8 mouse cellular contexts compared by ENCODE assay signal in the genomic region with DNA sequence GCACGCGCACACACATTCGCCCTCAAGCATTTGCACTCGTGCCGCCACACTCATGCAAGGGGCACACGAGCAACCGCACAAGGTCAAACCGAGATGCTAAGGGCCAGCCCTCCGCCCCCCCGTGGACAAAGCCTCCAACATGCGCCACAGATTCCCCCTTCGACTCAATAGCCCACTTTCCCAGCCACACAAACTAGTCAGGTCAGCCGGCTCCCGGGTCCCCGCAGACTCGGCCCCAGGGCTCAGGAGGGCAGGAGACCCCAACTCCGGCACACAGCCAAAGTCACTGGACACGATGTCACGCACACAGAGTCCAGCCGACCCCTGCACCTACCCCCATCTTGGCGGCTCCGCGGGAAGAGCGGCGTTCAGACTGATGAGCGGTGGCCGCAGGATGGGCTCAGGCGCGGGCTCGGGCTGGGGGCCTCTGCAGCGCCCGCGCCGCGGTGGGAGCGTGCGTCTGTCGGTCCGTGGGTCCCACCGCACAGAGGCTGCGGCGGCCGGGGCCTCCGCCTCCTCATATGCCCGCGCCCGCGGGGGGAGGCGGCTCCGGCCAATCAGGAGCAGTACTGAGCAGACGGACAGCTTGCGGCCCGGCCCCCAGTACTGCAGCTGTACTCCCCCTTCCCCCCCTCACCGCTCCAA. TPM values are rescaled to one million over a fixed set of nuclear protein-coding genes. Genes with fewer than 3 reads are reported as not detected.
DNase-seq lines count a peak whose midpoint lies in the region; ATAC-seq lines count a peak whose summit lies in the region.

A gene (minus strand): TSS at position 538 of the 645 bp plus-strand sequence.

- H3K27ac ChIP-seq in hindbrain, embryonic 13.5 days, result peak within 1 kb of the TSS; percentile 99
- H3K27ac ChIP-seq in limb, embryonic 12.5 days, result no peak within 1 kb of the TSS
- H3K27ac ChIP-seq in neural tube, embryonic 12.5 days, result peak within 1 kb of the TSS; percentile 46; the same call in 1 of the 2 replicates

- WGBS in hindbrain, embryonic 13.5 days, result under 1% methylated on average over 44 of the region's 54 CpGs
- WGBS in limb, embryonic 12.5 days, result under 1% methylated on average over 52 of the region's 54 CpGs
- WGBS in neural tube, embryonic 12.5 days, result under 1% methylated on average over 54 of the region's 54 CpGs

- H3K36me3 ChIP-seq in hindbrain, embryonic 13.5 days, result peaks cover 18% of the 10 kb centered on the region
- no peaks in the 10 kb centered on the region for H3K36me3 ChIP-seq in limb, embryonic 12.5 days
- peaks cover under 1% of the 10 kb centered on the region; the same call in 1 of the 2 replicates for H3K36me3 ChIP-seq in neural tube, embryonic 12.5 days

- DNase-seq in heart, adult 11 months, result peak; percentile 92
- no peak for DNase-seq in heart, postnatal 14 days
- DNase-seq in adrenal gland, adult 8-10 months, result peak; percentile 61
- DNase-seq in embryo, embryonic 11 days, result peak; percentile 74

- H3K27me3 ChIP-seq in hindbrain, embryonic 13.5 days, result peaks cover 17% of the 10 kb centered on the region
- peaks cover 88% of the 10 kb centered on the region for H3K27me3 ChIP-seq in limb, embryonic 12.5 days
- H3K27me3 ChIP-seq in neural tube, embryonic 12.5 days (replicated peaks), result peaks cover 45% of the 10 kb centered on the region

- peak; percentile 78 for ATAC-seq in hindbrain, embryonic 13.5 days (ENCODE audit: low FRiP score)
- peak; percentile 64; the same call in 1 of the 2 replicates for ATAC-seq in limb, embryonic 12.5 days (ENCODE audit: insufficient number of reproducible peaks, insufficient read depth, low FRiP score, low TSS enrichment, low read depth)
- ATAC-seq in neural tube, embryonic 12.5 days (ENCODE audit: low FRiP score, low read depth), result peak; percentile 71
- no peak for ATAC-seq in erythroid progenitor cell, adult 5-6 weeks (replicated peaks; ENCODE audit: low FRiP score, poor library complexity, severe bottlenecking)

- H3K4me2 ChIP-seq in hindbrain, embryonic 13.5 days, result peak within 1 kb of the TSS; percentile 71
- peak within 1 kb of the TSS; percentile 82 for H3K4me2 ChIP-seq in limb, embryonic 12.5 days
- peak within 1 kb of the TSS; percentile 72 for H3K4me2 ChIP-seq in neural tube, embryonic 12.5 days (replicated peaks)

- peak within 1 kb of the TSS; percentile 96 for H3K9ac ChIP-seq in hindbrain, embryonic 13.5 days
- H3K9ac ChIP-seq in limb, embryonic 12.5 days (replicated peaks), result peak within 1 kb of the TSS; percentile 48
- H3K9ac ChIP-seq in neural tube, embryonic 12.5 days, result peak within 1 kb of the TSS; percentile 79

- H3K4me1 ChIP-seq in hindbrain, embryonic 13.5 days (replicated peaks), result peaks cover 78% of the 10 kb centered on the region
- H3K4me1 ChIP-seq in limb, embryonic 12.5 days (replicated peaks), result peaks cover 26% of the 10 kb centered on the region
- H3K4me1 ChIP-seq in neural tube, embryonic 12.5 days, result peaks cover 64% of the 10 kb centered on the region

- intact Hi-C loops in heart, postnatal 14 days (cut with DNase I), result no loop called here

- peak within 1 kb of the TSS; percentile 84 for H3K4me3 ChIP-seq in hindbrain, embryonic 13.5 days
- peak within 1 kb of the TSS; percentile 44 for H3K4me3 ChIP-seq in limb, embryonic 12.5 days (replicated peaks)
- H3K4me3 ChIP-seq in neural tube, embryonic 12.5 days, result peak within 1 kb of the TSS; percentile 65

- no peaks in the 10 kb centered on the region for H3K9me3 ChIP-seq in hindbrain, embryonic 13.5 days
- 0 out of 2 replicates have a peak, but pooled peaks cover 3% of the 10 kb centered on the region for H3K9me3 ChIP-seq in limb, embryonic 12.5 days
- H3K9me3 ChIP-seq in neural tube, embryonic 12.5 days, result no peaks in the 10 kb centered on the region

RNA-seq across cellular contexts. Expression of the gene that starts here (rescaled TPM):
- total RNA-seq in heart, postnatal 14 days (2021), result under 1 TPM; 0.62 to 0.80 TPM
- total RNA-seq in adrenal gland, adult 8-10 months (2022), result 100 to 1,000 TPM in 2 of 4 experiments, 10 to 100 TPM in 2; 46.3 to 149 (median 91.8) TPM
- polyA plus RNA-seq in hindbrain, embryonic 13.5 days (2015; fragmentation: Nextera tagmentation; extraction: Ambion mirVana), result 253 and 258 TPM in 2 replicates
- 0.38 and 0.59 TPM in 2 replicates for polyA plus RNA-seq in limb, embryonic 12.5 days (2016; fragmentation: Nextera tagmentation; extraction: Ambion mirVana)
- polyA plus RNA-seq in neural tube, embryonic 12.5 days (2016; fragmentation: Nextera tagmentation; extraction: Ambion mirVana), result 110 and 118 TPM in 2 replicates
- 5.4 and 15.1 TPM in 2 replicates for total RNA-seq in erythroid progenitor cell, adult 5-6 weeks (2015; ENCODE audit: low replicate concordance)
- total RNA-seq in erythroid progenitor cell, adult 5-6 weeks (2017; ENCODE audit: low replicate concordance), result 3.3 TPM in 1 of 2 replicates, not detected in the other

Comparison
In these comparisons a context has a peak if more than half of its experiments do, and no peak if none do; other contexts are left out.
1. RNA of the gene that starts here (polyA plus RNA-seq): 253 to 258 TPM in hindbrain, embryonic 13.5 days and 110 to 118 TPM in neural tube, embryonic 12.5 days; 0.38 to 0.59 TPM in limb, embryonic 12.5 days; every median in the first group is over 10 times any median in the second.
2. DNase-seq: peak in heart, adult 11 months (single experiment), adrenal gland, adult 8-10 months (single experiment) and embryo, embryonic 11 days (single experiment); none in heart, postnatal 14 days (0 of 2).
3. Peak in ATAC-seq, H3K4me3 ChIP-seq, H3K9ac ChIP-seq and H3K4me2 ChIP-seq in limb, embryonic 12.5 days; RNA of the gene not detected or under 1 TPM.
4. Peak in every context shown above with its lines, with median percentiles within 50 percentile points of each other: H3K4me2 ChIP-seq, H3K4me3 ChIP-seq and H3K9ac ChIP-seq.